Comparison of ENCODE assay signal across 10 mouse cellular contexts in the genomic region with DNA sequence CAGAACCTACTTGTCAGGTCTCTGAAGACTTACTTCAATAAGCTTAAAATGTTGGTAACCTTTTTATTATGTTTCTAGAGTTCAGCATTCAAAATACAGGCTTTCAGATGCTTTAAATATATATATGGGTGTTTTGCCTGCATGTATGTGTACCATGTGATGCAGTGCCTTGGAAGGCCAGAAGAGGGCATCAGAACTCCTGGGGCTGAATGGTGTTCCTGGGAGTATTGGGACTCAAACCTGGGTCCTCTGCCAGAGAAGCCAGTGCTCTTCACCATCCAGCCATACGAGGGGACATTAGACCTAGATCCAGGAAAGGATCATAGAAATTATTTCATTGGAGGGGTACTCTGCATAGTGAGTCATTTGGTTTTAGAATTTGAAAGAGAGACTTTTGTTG. TPM values are rescaled to one million over a fixed set of nuclear protein-coding genes. Genes with fewer than 3 reads are reported as not detected.
DNase-seq lines count a peak whose midpoint lies in the region; ATAC-seq and TF ChIP-seq lines count a peak whose summit lies in the region.
"Had no signal": no experiment of that assay in that cellular context is flagged by ENCODE, and none has a peak within 500 bp of the region (broad histone marks: within the 10 kb centered on the region; RNA-seq: fewer than 3 reads in every experiment).

No protein-coding gene starts in this region.

- H3K27me3 ChIP-seq in limb, embryonic 10.5 days (ENCODE audit: low read depth, poor library complexity, severe bottlenecking), result no peaks in the 10 kb centered on the region
- H3K27me3 ChIP-seq: limb, embryonic 13.5 days; neural tube, embryonic 15.5 days had no signal

- H3K36me3 ChIP-seq in limb, embryonic 10.5 days, result peaks cover 54% of the 10 kb centered on the region

- no peak for TF ChIP-seq POLR2A in bone marrow, adult 2 months (IDR thresholded peaks at IDR 0.05; ENCODE audit: borderline replicate concordance, control insufficient read depth, low read depth, low read length)

- peaks cover 2% of the 10 kb centered on the region for H3K4me1 ChIP-seq in bone marrow, adult 2 months (ENCODE audit: control insufficient read depth, insufficient read depth, low read length)
- no peaks in the 10 kb centered on the region for H3K4me1 ChIP-seq in limb, embryonic 10.5 days

- H3K27ac ChIP-seq in bone marrow, adult 2 months (ENCODE audit: control insufficient read depth, insufficient read depth, low read depth, low read length, poor library complexity), result no peak overlapping the region
- no peak overlapping the region for H3K27ac ChIP-seq in limb, embryonic 10.5 days
- H3K27ac ChIP-seq: limb, embryonic 13.5 days; neural tube, embryonic 15.5 days had no signal

- 89% methylated on average over 1 of the region's 1 CpGs for WGBS in bone marrow, adult 2 months
- WGBS in limb, embryonic 10.5 days, result 92% methylated on average over 1 of the region's 1 CpGs

- no peak overlapping the region for H3K4me3 ChIP-seq in bone marrow, adult 2 months (replicated peaks; ENCODE audit: control insufficient read depth, low read depth, low read length)
- no peak overlapping the region for H3K4me3 ChIP-seq in limb, embryonic 10.5 days
- H3K4me3 ChIP-seq: limb, embryonic 13.5 days; neural tube, embryonic 15.5 days had no signal

- DNase-seq in kidney, adult 18-20 months, result peak; percentile 49
- no peak for DNase-seq in kidney, adult 11 months
- DNase-seq in CD4-positive helper T cell, adult 2 months (ENCODE audit: low read depth, low spot score), result peak; percentile 32
- DNase-seq in embryo, embryonic 10.5 days (ENCODE audit: low spot score), result no peak
- no peak for DNase-seq in gastrocnemius, postnatal 25 days
- no peak for DNase-seq in limb, embryonic 10.5 days (ENCODE audit: low spot score)

- ATAC-seq in megakaryocyte progenitor cell, adult 5-6 weeks (replicated peaks; ENCODE audit: poor library complexity), result peak; percentile 62

- no peaks in the 10 kb centered on the region for H3K9me3 ChIP-seq in limb, embryonic 10.5 days (replicated peaks)
- H3K9me3 ChIP-seq: limb, embryonic 13.5 days; neural tube, embryonic 15.5 days had no signal

- TF ChIP-seq CTCF in bone marrow, adult 2 months (IDR thresholded peaks at IDR 0.05; ENCODE audit: control insufficient read depth, insufficient read depth, low read length), result peak; percentile 59; the same call in 1 of the 2 replicates

RNA-seq across cellular contexts. Expression of gene Rab1a, which starts 13.5 kb away (rescaled TPM):
- 30.0 and 75.9 TPM in 2 replicates for polyA plus RNA-seq in bone marrow, adult 2 months (2011; ENCODE audit: insufficient read depth, insufficient read length, low replicate concordance, missing spikeins)
- total RNA-seq in megakaryocyte progenitor cell, adult 5-6 weeks (2015), result 143 and 167 TPM in 2 replicates
- 86.8 and 87.9 TPM in 2 replicates for total RNA-seq in megakaryocyte progenitor cell, adult 5-6 weeks (2017)
- total RNA-seq in gastrocnemius, postnatal 25 days (2021), result 10 to 100 TPM; 85.8 to 93.1 TPM
- polyA plus RNA-seq in limb, embryonic 10.5 days (2016; fragmentation: Nextera tagmentation; extraction: Ambion mirVana), result 184 and 206 TPM in 2 replicates

RNA-seq across cellular contexts. Expression of gene Cep68, which starts 34.5 kb away (rescaled TPM):
- 5.0 and 6.8 TPM in 2 replicates for polyA plus RNA-seq in bone marrow, adult 2 months (2011; ENCODE audit: insufficient read depth, insufficient read length, low replicate concordance, missing spikeins)
- 22.6 and 27.7 TPM in 2 replicates for total RNA-seq in megakaryocyte progenitor cell, adult 5-6 weeks (2015)
- 28.3 and 28.6 TPM in 2 replicates for total RNA-seq in megakaryocyte progenitor cell, adult 5-6 weeks (2017)
- total RNA-seq in gastrocnemius, postnatal 25 days (2021), result 10 to 100 TPM; 27.7 to 29.0 TPM
- polyA plus RNA-seq in limb, embryonic 10.5 days (2016; fragmentation: Nextera tagmentation; extraction: Ambion mirVana), result 43.7 and 50.8 TPM in 2 replicates

Comparison
In these comparisons a context has a peak if more than half of its experiments do, and no peak if none do; other contexts are left out.
1. DNase-seq: peak in kidney, adult 18-20 months (single experiment) and CD4-positive helper T cell, adult 2 months (single experiment); none in kidney, adult 11 months (single experiment), embryo, embryonic 10.5 days (single experiment), gastrocnemius, postnatal 25 days (single experiment) and limb, embryonic 10.5 days (single experiment).